Mouse (Mus musculus) C2C12 (cell line): ENCODE results near the gene Rgcc. TPM values are rescaled to one million over a fixed set of nuclear protein-coding genes. Genes with fewer than 3 reads are reported as not detected.

Source experiments
- H3K27me3 ChIP-seq: one replicate; pipeline ENCODE4 v1.6.1; 2011; ENCODE audit not compliant: control insufficient read depth, insufficient read depth, insufficient read length
- H3K36me3 ChIP-seq: one replicate; pipeline ENCODE4 v1.6.1; 2011; ENCODE audit not compliant: control insufficient read depth, insufficient read depth
- H3K4me3 ChIP-seq: one replicate; pipeline ENCODE4 v1.5.1; 2011; ENCODE audit warnings: mild to moderate bottlenecking, control low read depth; ENCODE audit not compliant: poor library complexity, insufficient read depth, severe bottlenecking
- H3K79me2 ChIP-seq: one replicate; pipeline ENCODE4 v1.6.1; 2011; ENCODE audit not compliant: control insufficient read depth, insufficient read depth
- H3K79me3 ChIP-seq: one replicate; pipeline ENCODE4 v1.6.1; 2011; ENCODE audit warnings: low read depth, control low read depth
- H3ac ChIP-seq: one replicate; pipeline ENCODE3; 2011; ENCODE audit warnings: low read depth; ENCODE audit not compliant: control insufficient read depth, insufficient read length
- CEBPB ChIP-seq: IDR thresholded peaks from one replicate; pipeline ENCODE4 v1.6.1; 2011; ENCODE audit warnings: low read depth, mild to moderate bottlenecking, control low read depth, moderate library complexity
- CTCF ChIP-seq: IDR thresholded peaks from one replicate; pipeline ENCODE4 v1.5.1; 2011; ENCODE audit not compliant: control insufficient read depth, insufficient read depth, insufficient read length
- FOSL1 ChIP-seq: IDR thresholded peaks from one replicate; pipeline ENCODE4 v1.8.0; 2011; ENCODE audit warnings: mild to moderate bottlenecking, low read length; ENCODE audit not compliant: poor library complexity, insufficient read depth, severe bottlenecking
- MAX ChIP-seq: IDR thresholded peaks from one replicate; pipeline ENCODE4 v1.6.1; 2011; ENCODE audit warnings: mild to moderate bottlenecking, control low read depth
- MYOD1 ChIP-seq: IDR thresholded peaks from one replicate; pipeline ENCODE4 v1.6.1; 2011; ENCODE audit warnings: low read depth; ENCODE audit not compliant: control insufficient read depth, insufficient read length
- MYOG ChIP-seq: IDR thresholded peaks from one replicate; pipeline ENCODE4 v1.6.1; 2011; ENCODE audit not compliant: control insufficient read depth, insufficient read length; ENCODE audit errors: extremely low read depth
- USF1 ChIP-seq: IDR thresholded peaks from one replicate; pipeline ENCODE4 v1.6.1; 2011; ENCODE audit warnings: low read depth, mild to moderate bottlenecking, control low read depth, moderate library complexity
- polyA plus RNA-seq: library from polyadenylated mRNA; unstranded; fragments of >200 nt; fragmentation: generic; extraction: Trizol; gene quantifications from one replicate; pipeline ENCODE4 v1.2.1, GENCODE M21; 2012; ENCODE audit warnings: missing spikeins

The Rgcc gene
- polyA plus RNA-seq, 1 experiment, result 1.5 TPM

DNA sequence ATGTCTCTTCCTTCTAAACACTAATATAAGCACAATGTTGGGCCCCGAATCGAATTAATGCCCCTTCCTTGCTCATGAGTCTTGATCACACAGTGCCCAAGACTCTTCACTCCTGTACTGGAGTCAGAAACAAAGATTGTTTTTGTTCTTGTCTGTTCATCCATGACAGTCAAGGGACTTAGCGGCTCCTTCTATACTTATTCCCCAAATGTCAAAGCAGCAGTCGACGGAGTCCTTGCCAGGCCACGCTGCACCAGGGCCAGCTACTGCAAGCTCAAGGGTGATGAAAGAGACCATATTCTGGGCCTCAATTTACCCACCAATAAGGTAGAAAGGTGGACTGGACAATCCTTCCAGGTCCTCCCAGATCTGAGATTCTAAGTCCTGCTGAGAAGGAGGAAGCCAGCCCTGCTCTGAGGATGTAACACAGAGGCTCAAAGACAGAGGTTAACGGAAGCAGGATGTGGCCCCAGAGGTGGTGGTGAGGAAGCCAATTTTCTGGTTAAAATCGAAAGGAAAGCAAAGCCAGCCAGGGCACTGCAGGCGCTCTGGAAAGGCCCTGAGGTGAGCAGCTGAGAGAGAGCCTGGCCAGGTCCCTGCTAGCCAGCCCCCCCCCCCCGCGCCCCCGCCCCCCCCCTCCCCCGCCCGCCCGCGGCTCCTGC, 8.2 kb downstream of the Rgcc start:
- no peaks in the 10 kb centered on the region for H3K79me2 ChIP-seq
- H3K4me3 ChIP-seq, result no peak overlapping the region
- no peak overlapping the region for H3ac ChIP-seq
- H3K36me3 ChIP-seq, result no peaks in the 10 kb centered on the region
- no peaks in the 10 kb centered on the region for H3K79me3 ChIP-seq
- TF ChIP-seq MAX, result no peak
- TF ChIP-seq CTCF, result no peak
- TF ChIP-seq MYOD1, result no peak
- no peak for TF ChIP-seq MYOG
- no peak for TF ChIP-seq CEBPB
- no peak for TF ChIP-seq FOSL1
- no peak for TF ChIP-seq USF1
- no peaks in the 10 kb centered on the region for H3K27me3 ChIP-seq

DNA sequence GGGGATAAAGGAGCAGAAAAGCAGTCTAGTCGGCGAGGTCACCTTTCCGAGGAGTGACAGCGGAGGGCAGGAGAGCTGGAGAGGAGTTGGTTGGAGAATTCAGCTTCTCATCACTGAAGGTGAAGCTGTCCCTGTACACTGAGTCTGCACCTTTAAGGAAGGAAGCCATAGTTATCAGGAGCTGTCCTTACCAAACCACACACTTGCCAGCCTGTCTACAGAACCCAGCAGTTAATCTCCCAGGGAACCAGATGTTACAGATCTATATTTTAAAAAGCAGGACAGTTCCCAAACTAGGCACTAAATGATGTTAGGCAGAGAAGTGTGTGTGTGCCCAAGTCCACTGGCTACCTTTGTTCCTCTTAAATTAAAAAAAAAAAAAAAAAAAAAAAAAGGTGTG, 9.8 kb downstream of the Rgcc start:
- H3ac ChIP-seq, result no peak overlapping the region
- no peak overlapping the region for H3K4me3 ChIP-seq
- no peak for TF ChIP-seq MYOD1
- TF ChIP-seq CTCF, result no peak
- TF ChIP-seq MAX, result no peak
- TF ChIP-seq FOSL1, result no peak
- H3K36me3 ChIP-seq, result no peaks in the 10 kb centered on the region
- no peaks in the 10 kb centered on the region for H3K79me2 ChIP-seq
- H3K27me3 ChIP-seq, result no peaks in the 10 kb centered on the region
- H3K79me3 ChIP-seq, result no peaks in the 10 kb centered on the region

DNA sequence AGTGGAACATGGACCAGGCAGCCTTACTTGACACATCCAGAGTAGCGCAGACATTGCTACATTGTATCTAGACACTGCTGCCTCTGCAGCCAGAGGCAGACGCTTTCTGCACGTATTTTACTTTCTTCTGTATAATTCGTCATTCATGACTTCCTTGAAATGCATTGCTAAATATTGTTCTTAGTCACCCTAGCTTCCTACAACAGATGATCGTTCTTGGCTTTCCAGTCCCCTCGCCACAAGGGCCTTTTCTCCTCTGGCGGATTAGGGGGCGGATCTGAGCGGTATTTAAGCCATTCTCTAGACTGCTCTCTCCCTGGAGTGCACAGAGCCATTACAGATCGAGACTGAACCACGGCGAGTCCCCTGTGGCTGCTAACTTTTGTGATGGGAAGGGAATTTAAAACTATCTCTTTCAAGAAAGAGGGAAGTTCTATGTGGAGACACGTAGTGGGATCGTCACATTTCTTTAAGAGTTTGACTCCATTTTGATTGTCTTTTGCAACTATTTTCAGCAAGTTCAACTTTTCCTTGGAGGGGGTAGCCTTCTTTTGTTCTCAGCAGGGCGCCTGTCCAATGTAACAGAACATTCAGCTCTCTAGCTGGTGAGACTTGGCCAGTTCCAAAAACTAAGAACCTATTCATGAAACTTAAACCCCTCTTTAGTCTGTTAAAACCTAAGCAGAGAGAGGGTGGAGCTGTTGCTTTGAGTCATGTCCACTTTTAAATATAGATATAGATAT, 10.6 kb downstream of the Rgcc start:
- Histone ChIP-seq H3K4me3 (no peak overlapping the region), H3K79me3 (no peaks in the 10 kb centered on the region), H3ac (no peak overlapping the region), H3K27me3 (no peaks in the 10 kb centered on the region), H3K79me2 (no peaks in the 10 kb centered on the region), H3K36me3 (no peaks in the 10 kb centered on the region)
- TF ChIP-seq MYOD1 (no peak), MAX (no peak), FOSL1 (no peak), CEBPB (no peak), USF1 (no peak)

DNA sequence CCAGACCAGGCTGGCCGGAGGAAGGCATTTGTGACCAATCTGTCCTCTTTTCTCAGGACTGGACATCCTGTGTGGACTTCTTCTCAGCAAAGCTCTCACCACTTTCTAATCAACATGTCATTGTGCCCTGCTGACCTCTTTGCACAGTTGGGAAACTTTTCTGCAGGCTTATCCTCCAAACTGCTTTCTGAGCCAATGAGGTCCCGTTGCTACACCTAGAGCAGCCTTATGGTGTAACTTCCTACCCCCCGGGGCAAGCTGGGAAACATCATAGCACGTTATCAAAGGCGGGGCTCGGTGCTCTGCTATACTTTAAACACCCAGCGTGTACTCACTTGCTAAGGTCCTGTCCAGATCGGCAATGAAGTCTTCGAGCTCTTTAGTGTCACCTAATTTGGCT, 11.5 kb downstream of the Rgcc start:
- H3K79me3 ChIP-seq, result no peaks in the 10 kb centered on the region
- H3K4me3 ChIP-seq, result no peak overlapping the region

DNA sequence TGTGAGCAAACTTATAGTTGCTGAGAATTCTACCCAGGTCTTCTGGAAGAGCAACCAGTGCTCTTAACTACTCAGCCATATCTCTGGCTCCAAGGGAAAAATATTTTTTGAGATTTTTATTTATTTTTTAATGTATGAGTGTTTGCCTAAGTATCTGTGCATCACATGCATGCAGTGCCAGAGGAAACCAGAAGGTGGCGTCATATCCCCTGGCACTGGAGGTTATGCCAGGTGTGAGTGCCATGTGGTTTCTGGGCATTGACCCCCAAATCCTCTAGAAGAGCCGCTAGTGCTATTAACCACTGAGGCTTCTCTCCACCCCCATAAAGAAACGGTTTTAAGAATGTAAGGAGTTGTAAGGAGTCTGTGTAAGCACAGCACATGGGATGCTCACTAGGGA, 13.2 kb downstream of the Rgcc start:
- Histone ChIP-seq H3K79me2 (no peaks in the 10 kb centered on the region), H3K36me3 (no peaks in the 10 kb centered on the region), H3ac (no peak overlapping the region), H3K4me3 (no peak overlapping the region), H3K27me3 (no peaks in the 10 kb centered on the region), H3K79me3 (no peaks in the 10 kb centered on the region)
- no peak for TF ChIP-seq MYOG

More for the DNA sequence above, 11.5 kb downstream of the Rgcc start:
- Histone ChIP-seq H3K79me2 (no peaks in the 10 kb centered on the region), H3ac (no peak overlapping the region), H3K36me3 (no peaks in the 10 kb centered on the region), H3K27me3 (no peaks in the 10 kb centered on the region)
- TF ChIP-seq FOSL1 (no peak), CEBPB (no peak), MYOD1 (no peak), MYOG (no peak), USF1 (no peak), MAX (no peak), CTCF (no peak)

DNA sequence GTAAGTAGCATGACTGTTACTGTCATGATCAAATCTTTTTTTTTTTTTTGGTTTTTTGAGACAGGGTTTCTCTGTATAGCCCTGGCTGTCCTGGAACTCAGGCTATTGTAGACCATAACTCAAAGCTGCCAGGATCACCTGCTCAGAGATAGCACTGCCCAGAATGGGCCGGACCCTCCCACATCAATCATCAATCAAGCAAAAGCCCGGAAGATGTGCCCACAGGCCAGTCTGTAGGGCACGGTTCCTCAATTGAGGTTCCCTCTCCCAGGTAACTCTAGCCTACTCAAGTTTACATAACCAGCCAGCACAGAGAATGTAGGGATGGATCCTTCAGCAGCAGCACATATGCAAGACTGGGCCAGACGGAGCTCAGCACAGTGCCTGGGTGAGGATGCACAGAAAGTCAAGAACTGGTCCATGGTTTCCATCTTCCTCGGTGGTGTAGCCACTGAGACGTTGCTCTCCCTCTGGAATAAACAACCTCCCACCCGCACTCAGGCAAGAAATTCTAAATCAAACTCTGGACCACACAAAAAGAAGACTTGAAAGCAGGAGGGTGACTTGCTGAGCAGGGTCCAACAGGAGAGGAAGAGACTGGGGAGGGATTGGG, 14.1 kb downstream of the Rgcc start:
- H3K79me2 ChIP-seq, result no peaks in the 10 kb centered on the region
- no peaks in the 10 kb centered on the region for H3K79me3 ChIP-seq
- H3ac ChIP-seq, result no peak overlapping the region
- H3K27me3 ChIP-seq, result no peaks in the 10 kb centered on the region
- H3K36me3 ChIP-seq, result no peaks in the 10 kb centered on the region
- H3K4me3 ChIP-seq, result no peak overlapping the region
- TF ChIP-seq MYOD1 (no peak), USF1 (no peak), CEBPB (no peak)
